ENCODE assay signal across 8 mouse cellular contexts in the genomic region with DNA sequence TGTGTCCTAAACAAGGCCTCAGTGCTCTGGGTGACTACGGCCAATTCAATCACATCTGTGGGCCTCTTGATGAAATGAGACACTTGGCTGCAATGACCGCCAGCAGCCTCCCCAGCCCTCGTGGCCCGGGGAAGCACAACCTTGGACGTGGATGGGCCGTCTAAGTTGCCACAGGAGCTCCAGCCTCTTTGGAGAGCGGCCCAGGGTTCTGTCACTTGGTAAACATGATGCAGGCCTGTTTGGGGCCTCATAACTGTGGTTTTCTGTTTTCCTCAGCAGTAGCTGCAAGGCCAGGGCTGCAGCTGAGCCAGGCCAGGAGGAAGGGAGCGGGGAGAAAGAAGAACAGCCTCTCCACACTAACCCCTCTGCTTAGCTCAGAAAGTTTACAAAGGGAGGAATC.
A peak's percentile ranks its signal among the peaks of the same experiment; 100 is the strongest.
DNase-seq lines count a peak whose midpoint lies in the region; ATAC-seq and TF ChIP-seq lines count a peak whose summit lies in the region.

No protein-coding gene starts in this region.

- H3K9me3 ChIP-seq in kidney, embryonic 15.5 days (replicated peaks) = no peaks in the 10 kb centered on the region
- H3K9me3 ChIP-seq in forebrain, embryonic 14.5 days (replicated peaks; ENCODE audit: control insufficient read depth, low read length) = no peaks in the 10 kb centered on the region

- WGBS in kidney, embryonic 15.5 days = 42% methylated on average over 8 of the region's 8 CpGs
- 86% methylated on average over 8 of the region's 8 CpGs for whole genome bisulfite sequencing in forebrain, embryonic 14.5 days

- peak overlapping the region; percentile 66 for H3K27ac ChIP-seq in gastrocnemius, adult 2 months
- peak overlapping the region; percentile 66 for H3K27ac ChIP-seq in kidney, embryonic 15.5 days
- no peak overlapping the region for H3K27ac ChIP-seq in forebrain, embryonic 14.5 days (ENCODE audit: low read depth, low read length)

- DNase-seq in frontal cortex, postnatal 10 days (ENCODE audit: low spot score in 2 of 2) = peak; percentile 35 to 50
- DNase-seq in frontal cortex, postnatal 25 days (ENCODE audit: low spot score in 2 of 2) = no peak
- peak; percentile 75 for DNase-seq in 3134 (ENCODE audit: extremely low read depth, insufficient read length, low spot score)
- DNase-seq in gastrocnemius, adult 2 months = peak; percentile 91
- DNase-seq in lung, postnatal 4 days = peak; percentile 66 to 89
- DNase-seq in forebrain, embryonic 14.5 days (ENCODE audit: low spot score) = no peak

- no peaks in the 10 kb centered on the region for H3K36me3 ChIP-seq in kidney, embryonic 15.5 days
- H3K36me3 ChIP-seq in forebrain, embryonic 14.5 days (ENCODE audit: control insufficient read depth, insufficient read depth, low read length) = no peaks in the 10 kb centered on the region

- ATAC-seq in kidney, embryonic 15.5 days (replicated peaks; ENCODE audit: low FRiP score) = no peak
- ATAC-seq in megakaryocyte, adult 5-6 weeks (ENCODE audit: poor library complexity, severe bottlenecking) = no peak
- no peak for ATAC-seq in forebrain, embryonic 14.5 days

- H3K4me2 ChIP-seq in kidney, embryonic 15.5 days = no peak overlapping the region
- no peak overlapping the region for H3K4me2 ChIP-seq in forebrain, embryonic 14.5 days (ENCODE audit: low read length)

- intact Hi-C loops in gastrocnemius, adult 2 months (cut with DNase I) = loop anchor here (5.0 kb wide), 1 partner anchor 47 kb away; no protein-coding TSS in a partner anchor

- H3K4me1 ChIP-seq in kidney, embryonic 15.5 days = peaks cover 11% of the 10 kb centered on the region; the same call in 1 of the 2 replicates
- no peaks in the 10 kb centered on the region; the same call in 1 of the 2 replicates for H3K4me1 ChIP-seq in forebrain, embryonic 14.5 days (ENCODE audit: control insufficient read depth, insufficient read depth, low read length)

- no peak overlapping the region for H3K4me3 ChIP-seq in gastrocnemius, adult 2 months
- no peak overlapping the region for H3K4me3 ChIP-seq in kidney, embryonic 15.5 days (replicated peaks)
- no peak overlapping the region for H3K4me3 ChIP-seq in forebrain, embryonic 14.5 days (ENCODE audit: low read depth, low read length)

- TF ChIP-seq CTCF in gastrocnemius, adult 2 months (IDR thresholded peaks at IDR 0.05) = no peak

- no peaks in the 10 kb centered on the region for H3K27me3 ChIP-seq in kidney, embryonic 15.5 days
- no peaks in the 10 kb centered on the region for H3K27me3 ChIP-seq in forebrain, embryonic 14.5 days (replicated peaks; ENCODE audit: control insufficient read depth, insufficient read depth, low read length)

- H3K9ac ChIP-seq in kidney, embryonic 15.5 days = no peak overlapping the region
- H3K9ac ChIP-seq in forebrain, embryonic 14.5 days (ENCODE audit: low read length) = no peak overlapping the region

Comparison
In these comparisons a context has a peak if more than half of its experiments do, and no peak if none do; other contexts are left out.
1. DNase-seq: peak in frontal cortex, postnatal 10 days (2 of 2), 3134 (single experiment), gastrocnemius, adult 2 months (single experiment) and lung, postnatal 4 days (2 of 2); none in frontal cortex, postnatal 25 days (0 of 2) and forebrain, embryonic 14.5 days (single experiment).